25 mouse cellular contexts compared by ENCODE assay signal in the genomic region with DNA sequence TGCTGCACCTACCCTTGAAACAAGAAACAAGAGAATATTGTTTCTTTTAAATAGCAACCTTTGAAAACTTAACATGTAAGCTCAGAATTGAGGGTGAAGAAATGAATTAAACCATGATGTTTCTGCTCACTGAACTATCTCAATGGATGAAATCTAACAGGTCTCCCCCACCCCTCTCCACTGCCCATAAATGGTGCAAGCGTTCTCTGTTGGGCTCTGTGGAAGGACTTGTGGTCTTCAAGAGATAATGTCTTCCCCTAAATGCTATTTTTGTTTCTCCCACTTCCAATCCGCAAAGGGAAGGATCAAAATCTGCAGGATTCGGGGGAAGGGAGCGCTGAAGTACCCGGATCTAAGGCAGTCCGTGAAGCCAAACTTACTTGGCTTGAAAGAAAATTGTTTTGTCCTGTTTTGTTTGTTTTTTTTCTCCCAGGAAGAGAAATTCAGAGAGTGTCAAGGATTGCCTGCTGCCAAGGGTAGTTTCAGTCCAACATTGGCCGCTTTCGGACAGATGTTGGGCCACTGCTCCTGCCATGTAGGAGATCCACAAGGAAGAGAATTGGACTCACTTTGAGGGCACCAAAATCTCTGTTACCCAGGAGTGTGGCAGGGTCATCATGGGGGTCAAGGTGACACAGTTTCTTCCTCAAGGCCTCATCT. TPM values are rescaled to one million over a fixed set of nuclear protein-coding genes. Genes with fewer than 3 reads are reported as not detected.
DNase-seq lines count a peak whose midpoint lies in the region; ATAC-seq lines count a peak whose summit lies in the region.
"Had no signal": no experiment of that assay in that cellular context is flagged by ENCODE, and none has a peak within 500 bp of the region (broad histone marks: within the 10 kb centered on the region; RNA-seq: fewer than 3 reads in every experiment).

No protein-coding gene starts in this region.

- ATAC-seq in neural tube, embryonic 15.5 days (ENCODE audit: low FRiP score), result no peak
- no peak for ATAC-seq in midbrain, embryonic 14.5 days (ENCODE audit: low FRiP score, low TSS enrichment)
- ATAC-seq in kidney, embryonic 15.5 days (replicated peaks; ENCODE audit: low FRiP score), result no peak
- ATAC-seq: forebrain, embryonic 16.5 days; liver, postnatal 0 days; lung, postnatal 0 days had no signal

- H3K36me3 ChIP-seq in neural tube, embryonic 15.5 days, result no peaks in the 10 kb centered on the region
- no peaks in the 10 kb centered on the region for H3K36me3 ChIP-seq in limb, embryonic 10.5 days
- H3K36me3 ChIP-seq in midbrain, embryonic 14.5 days (ENCODE audit: control insufficient read depth, insufficient read depth, low read length), result peaks cover 21% of the 10 kb centered on the region
- H3K36me3 ChIP-seq in kidney, embryonic 15.5 days, result no peaks in the 10 kb centered on the region
- H3K36me3 ChIP-seq: forebrain, embryonic 10.5 days; heart, embryonic 13.5 days had no signal

- no peak overlapping the region for H3K9ac ChIP-seq in neural tube, embryonic 15.5 days (replicated peaks)
- peak overlapping the region; percentile 48; the same call in 1 of the 2 replicates for H3K9ac ChIP-seq in midbrain, embryonic 14.5 days (replicated peaks; ENCODE audit: low read length)
- no peak overlapping the region for H3K9ac ChIP-seq in kidney, embryonic 15.5 days
- H3K9ac ChIP-seq: heart, embryonic 13.5 days; liver, postnatal 0 days had no signal

- no peak overlapping the region for H3K27ac ChIP-seq in neural tube, embryonic 15.5 days (replicated peaks)
- no peak overlapping the region for H3K27ac ChIP-seq in limb, embryonic 10.5 days
- peak overlapping the region; percentile 93; the same call in 1 of the 2 replicates for H3K27ac ChIP-seq in midbrain, embryonic 14.5 days (replicated peaks; ENCODE audit: low read depth, low read length)
- H3K27ac ChIP-seq in kidney, embryonic 15.5 days, result no peak overlapping the region
- H3K27ac ChIP-seq: forebrain, embryonic 10.5 days; heart, embryonic 13.5 days; left cerebral cortex, adult 2 months had no signal

- peak; percentile 44 for DNase-seq in neural tube, embryonic 10.5 days (ENCODE audit: extremely low spot score, low spot score)
- DNase-seq in limb, embryonic 10.5 days (ENCODE audit: low spot score), result peak; percentile 43
- DNase-seq in midbrain, embryonic 14.5 days, result no peak
- no peak for DNase-seq in ovary, adult 18-20 months (ENCODE audit: low spot score)
- DNase-seq in frontal cortex, postnatal 14 days (ENCODE audit: low spot score in 2 of 2), result no peak
- DNase-seq: adrenal gland, adult 8-10 months; gastrocnemius, postnatal 25 days; heart, adult 18-20 months; heart, postnatal 14 days; kidney, adult 11 months; kidney, postnatal 4 days; layer of hippocampus, adult 9-11 months; liver, postnatal 0 days; right cerebral cortex, postnatal 25 days; thymus, postnatal 14 days had no signal

- 6% methylated on average over 8 of the region's 8 CpGs for WGBS in neural tube, embryonic 15.5 days
- WGBS in limb, embryonic 10.5 days, result 3% methylated on average over 8 of the region's 8 CpGs
- 28% methylated on average over 8 of the region's 8 CpGs for WGBS in midbrain, embryonic 14.5 days
- WGBS in kidney, embryonic 15.5 days, result 10% methylated on average over 8 of the region's 8 CpGs

- no peak overlapping the region for H3K4me2 ChIP-seq in neural tube, embryonic 15.5 days
- peak overlapping the region; percentile 79 for H3K4me2 ChIP-seq in midbrain, embryonic 14.5 days (ENCODE audit: low read length)
- no peak overlapping the region for H3K4me2 ChIP-seq in kidney, embryonic 15.5 days
- H3K4me2 ChIP-seq: heart, embryonic 13.5 days had no signal

- no peaks in the 10 kb centered on the region for H3K9me3 ChIP-seq in neural tube, embryonic 15.5 days (replicated peaks)
- H3K9me3 ChIP-seq in limb, embryonic 10.5 days (replicated peaks), result no peaks in the 10 kb centered on the region
- H3K9me3 ChIP-seq in midbrain, embryonic 14.5 days (ENCODE audit: control insufficient read depth, low read length), result no peaks in the 10 kb centered on the region
- H3K9me3 ChIP-seq in kidney, embryonic 15.5 days (replicated peaks), result no peaks in the 10 kb centered on the region
- H3K9me3 ChIP-seq: forebrain, embryonic 10.5 days; heart, embryonic 13.5 days had no signal

- peaks cover 90% of the 10 kb centered on the region for H3K27me3 ChIP-seq in neural tube, embryonic 15.5 days (replicated peaks)
- peaks cover 98% of the 10 kb centered on the region for H3K27me3 ChIP-seq in limb, embryonic 10.5 days (ENCODE audit: low read depth, poor library complexity, severe bottlenecking)
- peaks cover 42% of the 10 kb centered on the region for H3K27me3 ChIP-seq in midbrain, embryonic 14.5 days (ENCODE audit: control insufficient read depth, insufficient read depth, low read length)
- peaks cover 97% of the 10 kb centered on the region for H3K27me3 ChIP-seq in kidney, embryonic 15.5 days

- H3K4me3 ChIP-seq in neural tube, embryonic 15.5 days (replicated peaks), result no peak overlapping the region
- no peak overlapping the region for H3K4me3 ChIP-seq in limb, embryonic 10.5 days
- peak overlapping the region; percentile 20 for H3K4me3 ChIP-seq in midbrain, embryonic 14.5 days (replicated peaks; ENCODE audit: low read depth, low read length)
- no peak overlapping the region for H3K4me3 ChIP-seq in kidney, embryonic 15.5 days (replicated peaks)
- H3K4me3 ChIP-seq: forebrain, embryonic 10.5 days; heart, embryonic 13.5 days; left cerebral cortex, adult 2 months had no signal

- 0 out of 2 replicates have a peak, but pooled peaks cover 5% of the 10 kb centered on the region for H3K4me1 ChIP-seq in neural tube, embryonic 15.5 days
- peaks cover 16% of the 10 kb centered on the region for H3K4me1 ChIP-seq in limb, embryonic 10.5 days
- peaks cover 26% of the 10 kb centered on the region for H3K4me1 ChIP-seq in midbrain, embryonic 14.5 days (ENCODE audit: control insufficient read depth, insufficient read depth, low read length)
- peaks cover 17% of the 10 kb centered on the region for H3K4me1 ChIP-seq in kidney, embryonic 15.5 days

RNA-seq across cellular contexts. Expression of a gene that starts 6.9 kb away (rescaled TPM):
- polyA plus RNA-seq in neural tube, embryonic 15.5 days (2015; fragmentation: Nextera tagmentation; extraction: Ambion mirVana), result not detected in 2 replicates
- not detected in 2 replicates for polyA plus RNA-seq in limb, embryonic 10.5 days (2016; fragmentation: Nextera tagmentation; extraction: Ambion mirVana)
- polyA plus RNA-seq in midbrain, embryonic 14.5 days (2014; fragmentation: Nextera tagmentation; extraction: Ambion mirVana), result 3.8 TPM in 2 replicates
- polyA plus RNA-seq in kidney, embryonic 15.5 days (2015; fragmentation: Nextera tagmentation; extraction: Ambion mirVana), result 0.09 and 0.15 TPM in 2 replicates
- polyA plus RNA-seq: C2C12; forebrain, embryonic 10.5 days; forebrain, embryonic 16.5 days; heart, embryonic 13.5 days; liver, postnatal 0 days; lung, postnatal 0 days; spleen, adult 2 months; stomach, embryonic 14.5 days had no signal

Comparison
In these comparisons a context has a peak if more than half of its experiments do, and no peak if none do; other contexts are left out.
1. DNase-seq: peak in neural tube, embryonic 10.5 days (single experiment) and limb, embryonic 10.5 days (single experiment); none in midbrain, embryonic 14.5 days (single experiment), ovary, adult 18-20 months (single experiment) and frontal cortex, postnatal 14 days (0 of 2).